Mouse (Mus musculus) MEL (cell line): ENCODE measurements around the gene Oaz1. TPM values are rescaled to one million over a fixed set of nuclear protein-coding genes. Genes with fewer than 3 reads are reported as not detected.

Experiments used
- DNase-seq: peaks from one replicate; pipeline ENCODE4 v3.0.0; 2011; ENCODE audit warnings: low read depth, low spot score
- H3K27ac ChIP-seq: 2 replicates; pipeline ENCODE4 v1.5.1; 2012; ENCODE audit warnings: low read depth, mild to moderate bottlenecking, control low read depth, low read length, moderate library complexity; ENCODE audit not compliant: control insufficient read depth
- H3K27me3 ChIP-seq, 2 experiments: fragments of 150-350 bp in 1 of 2; sonication (generic) in 1 of 2; 2 replicates each; pipeline ENCODE4 v1.6.1; 2012; ENCODE audit warnings: low read length in 2 of 2, mild to moderate bottlenecking in 2 of 2, improper control_type of control experiment in 1 of 2, moderate library complexity in 1 of 2; ENCODE audit not compliant: insufficient read depth in 2 of 2, control insufficient read depth in 1 of 2
- H3K36me3 ChIP-seq, 2 experiments: 2 replicates each; pipeline ENCODE4 v1.6.1; 2012 to 2014; ENCODE audit warnings: low read length in 2 of 2, improper control_type of control experiment in 1 of 2, inconsistent platforms in 1 of 2, mild to moderate bottlenecking in 1 of 2; ENCODE audit not compliant: insufficient read depth in 2 of 2, control insufficient read depth in 1 of 2
- H3K4me1 ChIP-seq, 2 experiments: fragments of 150-350 bp in 1 of 2; sonication (generic) in 1 of 2; 2 replicates each; pipeline ENCODE4 v1.6.1; 2012; ENCODE audit warnings: low read length in 2 of 2, improper control_type of control experiment in 1 of 2, mild to moderate bottlenecking in 1 of 2; ENCODE audit not compliant: insufficient read depth in 2 of 2, control insufficient read depth in 1 of 2
- H3K4me3 ChIP-seq, 2 experiments: fragments of 150-350 bp in 1 of 2; sonication (generic) in 1 of 2; 2 replicates each; pipeline ENCODE4 v1.5.1; 2012; ENCODE audit warnings: low read depth in 2 of 2, low read length in 2 of 2, mild to moderate bottlenecking in 2 of 2, moderate library complexity in 2 of 2, control low read depth in 1 of 2, improper control_type of control experiment in 1 of 2; ENCODE audit not compliant: control insufficient read depth in 1 of 2, insufficient read depth in 1 of 2
- H3K79me2 ChIP-seq: 2 replicates; pipeline ENCODE4 v1.6.1; 2012; ENCODE audit warnings: mild to moderate bottlenecking, low read length, moderate library complexity; ENCODE audit not compliant: control insufficient read depth, poor library complexity, insufficient read depth
- H3K9ac ChIP-seq: 2 replicates; pipeline ENCODE4 v1.6.1; 2012; ENCODE audit warnings: low read depth, mild to moderate bottlenecking, control low read depth, low read length, moderate library complexity; ENCODE audit not compliant: control insufficient read depth, poor library complexity, severe bottlenecking
- H3K9me3 ChIP-seq: fragments of 150-350 bp; sonication (generic); replicated peaks from 2 replicates; pipeline ENCODE4 v1.6.1; 2012; ENCODE audit warnings: mild to moderate bottlenecking, low read length, improper control_type of control experiment, moderate library complexity; ENCODE audit not compliant: insufficient read depth
- BHLHE40 ChIP-seq: IDR thresholded peaks from 2 replicates; pipeline ENCODE4 v1.6.1; 2012; ENCODE audit warnings: low read depth, mild to moderate bottlenecking, inconsistent platforms, low read length, improper control_type of control experiment, borderline replicate concordance
- CHD1 ChIP-seq: IDR thresholded peaks from 2 replicates; pipeline ENCODE4 v1.6.1; 2012; ENCODE audit warnings: low read depth, mild to moderate bottlenecking, inconsistent platforms, low read length, improper control_type of control experiment
- CHD2 ChIP-seq: IDR thresholded peaks from 2 replicates; pipeline ENCODE4 v1.6.1; 2011; ENCODE audit warnings: low read length, improper control_type of control experiment
- CTCF ChIP-seq, 3 experiments: IDR thresholded peaks in 2 of 3; conservative IDR thresholded peaks in 1 of 3; 2 replicates each; pipeline ENCODE4 v1.5.1; 2011 to 2012; ENCODE audit warnings: low read length in 3 of 3, low read depth in 2 of 3, mild to moderate bottlenecking in 2 of 3, improper control_type of control experiment in 1 of 3, inconsistent platforms in 1 of 3, mixed read lengths in 1 of 3, moderate library complexity in 1 of 3; ENCODE audit not compliant: control insufficient read depth in 1 of 3, insufficient read depth in 1 of 3, poor library complexity in 1 of 3, severe bottlenecking in 1 of 3
- E2F4 ChIP-seq: IDR thresholded peaks from 2 replicates; pipeline ENCODE4 v1.6.1; 2011; ENCODE audit warnings: low read depth, low read length, improper control_type of control experiment, borderline replicate concordance
- ELF1 ChIP-seq: IDR thresholded peaks from 2 replicates; pipeline ENCODE4 v1.6.1; 2014; ENCODE audit warnings: low read depth, mild to moderate bottlenecking, inconsistent platforms, low read length, improper control_type of control experiment, moderate library complexity
- EP300 ChIP-seq, 2 experiments: IDR thresholded peaks; 2 replicates each; pipeline ENCODE4 v1.6.1; 2011; ENCODE audit warnings: improper control_type of control experiment in 2 of 2, low read length in 2 of 2, low read depth in 1 of 2, mild to moderate bottlenecking in 1 of 2
- ETS1 ChIP-seq: IDR thresholded peaks from 2 replicates; pipeline ENCODE4 v1.6.1; 2012; ENCODE audit warnings: low read depth, mild to moderate bottlenecking, inconsistent platforms, low read length, improper control_type of control experiment, moderate library complexity
- GABPA ChIP-seq: IDR thresholded peaks from 2 replicates; pipeline ENCODE4 v1.6.1; 2012; ENCODE audit warnings: low read depth, mild to moderate bottlenecking, inconsistent platforms, low read length, improper control_type of control experiment, moderate library complexity
- HCFC1 ChIP-seq: IDR thresholded peaks from 2 replicates; pipeline ENCODE4 v1.6.1; 2012; ENCODE audit warnings: low read depth, mild to moderate bottlenecking, inconsistent platforms, low read length, improper control_type of control experiment, moderate library complexity
- JUND ChIP-seq: IDR thresholded peaks from 2 replicates; pipeline ENCODE4 v1.6.1; 2011; ENCODE audit warnings: low read depth, mild to moderate bottlenecking, improper control_type of control experiment, low read length
- MAFK ChIP-seq: IDR thresholded peaks from 2 replicates; pipeline ENCODE4 v1.6.1; 2011; ENCODE audit warnings: low read depth, mild to moderate bottlenecking, low read length, improper control_type of control experiment, borderline replicate concordance
- MAX ChIP-seq: IDR thresholded peaks from 2 replicates; pipeline ENCODE4 v1.6.1; 2011; ENCODE audit warnings: low read length, improper control_type of control experiment
- MEF2A ChIP-seq: IDR thresholded peaks from 2 replicates; pipeline ENCODE4 v1.6.1; 2014; ENCODE audit warnings: low read depth, mild to moderate bottlenecking, inconsistent platforms, low read length, improper control_type of control experiment; ENCODE audit not compliant: poor library complexity, insufficient replicate concordance, severe bottlenecking; ENCODE audit errors: extremely low read depth
- MXI1 ChIP-seq: IDR thresholded peaks from 2 replicates; pipeline ENCODE4 v1.6.1; 2011; ENCODE audit warnings: mild to moderate bottlenecking, low read depth, low read length, improper control_type of control experiment
- MYB ChIP-seq: IDR thresholded peaks from 2 replicates; pipeline ENCODE4 v1.6.1; 2011; ENCODE audit warnings: mild to moderate bottlenecking, low read depth, low read length, improper control_type of control experiment
- MYC ChIP-seq: IDR thresholded peaks from 2 replicates; pipeline ENCODE4 v1.6.1; 2011; ENCODE audit warnings: low read depth, mild to moderate bottlenecking, low read length, improper control_type of control experiment, moderate library complexity
- NELFE ChIP-seq: IDR thresholded peaks from 2 replicates; pipeline ENCODE4 v1.6.1; 2011; ENCODE audit warnings: low read depth, low read length, improper control_type of control experiment
- NRF1 ChIP-seq: IDR thresholded peaks from 2 replicates; pipeline ENCODE4 v1.6.1; 2014; ENCODE audit warnings: low read depth, mild to moderate bottlenecking, inconsistent platforms, low read length, improper control_type of control experiment, moderate library complexity; ENCODE audit not compliant: poor library complexity, insufficient read depth, severe bottlenecking
- POLR2A ChIP-seq, 2 experiments: IDR thresholded peaks; 2 replicates each; pipeline ENCODE4 v1.6.1; 2011 to 2012; ENCODE audit warnings: low read length in 2 of 2, mild to moderate bottlenecking in 2 of 2, control low read depth in 1 of 2, improper control_type of control experiment in 1 of 2, low read depth in 1 of 2, moderate library complexity in 1 of 2; ENCODE audit not compliant: control insufficient read depth in 1 of 2, insufficient read depth in 1 of 2, poor library complexity in 1 of 2
- POLR2AphosphoS2 ChIP-seq: IDR thresholded peaks from 2 replicates; pipeline ENCODE4 v1.6.1; 2011; ENCODE audit warnings: low read length, improper control_type of control experiment
- RAD21 ChIP-seq: IDR thresholded peaks from 2 replicates; pipeline ENCODE4 v1.6.1; 2011; ENCODE audit warnings: mild to moderate bottlenecking, low read depth, low read length, improper control_type of control experiment
- RCOR1 ChIP-seq: IDR thresholded peaks from 2 replicates; pipeline ENCODE4 v1.6.1; 2012; ENCODE audit warnings: low read depth, mild to moderate bottlenecking, inconsistent platforms, low read length, improper control_type of control experiment
- SIN3A ChIP-seq: IDR thresholded peaks from 2 replicates; pipeline ENCODE4 v1.6.1; 2012; ENCODE audit warnings: low read length, improper control_type of control experiment, inconsistent platforms
- SMC3 ChIP-seq: IDR thresholded peaks from 2 replicates; pipeline ENCODE4 v1.6.1; 2011; ENCODE audit warnings: low read depth, low read length, improper control_type of control experiment
- TAL1 ChIP-seq: IDR thresholded peaks from 2 replicates; pipeline ENCODE4 v1.6.1; 2012; ENCODE audit warnings: mild to moderate bottlenecking, inconsistent platforms, low read length, moderate library complexity, mixed read lengths
- TBP ChIP-seq: IDR thresholded peaks from 2 replicates; pipeline ENCODE4 v1.8.0; 2011; ENCODE audit warnings: low read depth, low read length, improper control_type of control experiment
- TCF12 ChIP-seq: IDR thresholded peaks from 2 replicates; pipeline ENCODE4 v1.6.1; 2014; ENCODE audit warnings: low read depth, mild to moderate bottlenecking, inconsistent platforms, low read length, improper control_type of control experiment, moderate library complexity
- UBTF ChIP-seq: IDR thresholded peaks from 2 replicates; pipeline ENCODE4 v1.6.1; 2012; ENCODE audit warnings: low read depth, mild to moderate bottlenecking, inconsistent platforms, low read length, improper control_type of control experiment, moderate library complexity, borderline replicate concordance; ENCODE audit not compliant: insufficient read depth
- USF1 ChIP-seq: IDR thresholded peaks from 2 replicates; pipeline ENCODE4 v1.6.1; 2014; ENCODE audit warnings: low read depth, mild to moderate bottlenecking, inconsistent platforms, low read length, improper control_type of control experiment, moderate library complexity
- USF2 ChIP-seq, 2 experiments: IDR thresholded peaks; 2 replicates each; pipeline ENCODE4 v1.6.1; 2011 to 2012; ENCODE audit warnings: improper control_type of control experiment in 2 of 2, low read length in 2 of 2, borderline replicate concordance in 1 of 2, inconsistent platforms in 1 of 2, low read depth in 1 of 2, mild to moderate bottlenecking in 1 of 2; ENCODE audit not compliant: insufficient read depth in 1 of 2
- ZC3H11A ChIP-seq: IDR thresholded peaks from 2 replicates; pipeline ENCODE4 v1.6.1; 2012; ENCODE audit warnings: low read depth, mild to moderate bottlenecking, inconsistent platforms, low read length, improper control_type of control experiment
- ZMIZ1 ChIP-seq: IDR thresholded peaks from 2 replicates; pipeline ENCODE4 v1.6.1; 2012; ENCODE audit warnings: low read depth, mild to moderate bottlenecking, inconsistent platforms, low read length, improper control_type of control experiment, moderate library complexity
- ZNF384 ChIP-seq: IDR thresholded peaks from 2 replicates; pipeline ENCODE4 v1.6.1; 2012; ENCODE audit warnings: low read depth, mild to moderate bottlenecking, inconsistent platforms, low read length, improper control_type of control experiment
- polyA plus RNA-seq, 2 experiments: library from polyadenylated mRNA; stranded (reverse) in 1 of 2; unstranded in 1 of 2; fragments of >175 nt in 1 of 2; fragments of >200 nt in 1 of 2; gene quantifications; 2 replicates each; pipeline versions ENCODE4 v1.2.1 to v1.2.4; 2012; ENCODE audit warnings: low replicate concordance in 2 of 2, low read depth in 1 of 2; ENCODE audit not compliant: insufficient read length in 2 of 2, insufficient read depth in 1 of 2, missing spikeins in 1 of 2
- total RNA-seq: library from RNA; depleted of rRNA; stranded (reverse); fragments of 300-350 nt; gene quantifications from 2 replicates; pipeline ENCODE4 v1.2.3, GENCODE M21; 2012; rRNA removed

Gene Oaz1
- 983 and 1,061 TPM in 2 replicates for total RNA-seq
- 1,000 to 10,000 TPM in 1 of 2 experiments, not detected in 1; 1,528 TPM for polyA plus RNA-seq

- DNase-seq: peak; percentile 100
- peak within 1 kb of the TSS; percentile 75 for H3K27ac ChIP-seq
- peaks cover 0 to 19% of the 10 kb centered on the region in 2 experiments; a peak in 2 of 4 replicates for H3K36me3 ChIP-seq
- H3K9me3 ChIP-seq: no peaks in the 10 kb centered on the region
- H3K4me1 ChIP-seq: peaks cover 9 to 24% of the 10 kb centered on the region in 2 experiments
- H3K27me3 ChIP-seq: no peaks in the 10 kb centered on the region
- peaks cover 23% of the 10 kb centered on the region for H3K79me2 ChIP-seq
- peak within 1 kb of the TSS; percentile 97 to 98 for H3K4me3 ChIP-seq
- peak within 1 kb of the TSS; percentile 95 for H3K9ac ChIP-seq
- TF ChIP-seq EP300 (IDR thresholded peaks at IDR 0.05; ENCODE audit: low read depth in 1 of 2, low read length in 2 of 2) (no peak; a peak in 1 of 4 replicates), USF2 (IDR thresholded peaks at IDR 0.05; ENCODE audit: borderline replicate concordance in 1 of 2, insufficient read depth in 1 of 2, low read depth in 1 of 2, low read length in 2 of 2) (no peak), MAFK (no peak), MAX (peak; percentile 51; the same call in 1 of the 2 replicates), MYB (no peak), ZNF384 (0 out of 2 replicates have a peak, but pooled peaks have one; percentile 15), CHD2 (0 out of 2 replicates have a peak, but pooled peaks have one; percentile 45), CHD1 (peak; percentile 84; the same call in 1 of the 2 replicates), CTCF (IDR thresholded peaks at IDR 0.05 in 2 of 3, conservative IDR thresholded peaks at IDR 0.05 in 1 of 3; ENCODE audit: control insufficient read depth in 1 of 3, insufficient read depth in 1 of 3, low read depth in 2 of 3, low read length in 3 of 3, poor library complexity in 1 of 3, severe bottlenecking in 1 of 3) (no peak), POLR2A (IDR thresholded peaks at IDR 0.05; ENCODE audit: control insufficient read depth in 1 of 2, insufficient read depth in 1 of 2, low read depth in 1 of 2, low read length in 2 of 2, poor library complexity in 1 of 2) (peak; percentile 74 to 75), SMC3 (no peak), UBTF (no peak), NELFE (peak; percentile 81), MXI1 (peak; percentile 65), MEF2A (0 out of 2 replicates have a peak, but pooled peaks have one; percentile 28), ETS1 (peak; percentile 13; the same call in 1 of the 2 replicates), TBP (peak; percentile 91), SIN3A (peak; percentile 57), JUND (no peak), POLR2AphosphoS2 (peak; percentile 89), HCFC1 (peak; percentile 74), ZC3H11A (no peak), GABPA (no peak), MYC (no peak; the same call in 1 of the 2 replicates), E2F4 (0 out of 2 replicates have a peak, but pooled peaks have one; percentile 41), NRF1 (peak; percentile 75), RAD21 (no peak), RCOR1 (no peak), BHLHE40 (no peak), ZMIZ1 (peak; percentile 95), TCF12 (peak; percentile 72), ELF1 (no peak), TAL1 (no peak), USF1 (no peak)
Observed at GRCm38 (mm10) chr10:80826151-80827062, at the start of gene Oaz1. Gene Oaz1, plus strand, starts transcription at chr10:80826656.
